Mouse (Mus musculus) urinary bladder, adult 18-20 months (tissue): ENCODE data around the gene Dus1l.
A peak's percentile ranks its signal among the peaks of the same experiment; 100 is the strongest.
"Not testable (repeated sequence)": the region's sequence is repeated elsewhere in the genome, so short reads cannot be mapped to it uniquely, and the experiment has no call there.

Source experiments
- DNase-seq, 2 experiments: peaks; one replicate each; pipeline ENCODE4 v3.0.0; 2022; ENCODE audit warnings: low spot score in 2 of 2, mixed read lengths in 2 of 2

Dus1l gene

GRCm38 (mm10) chr11:120795756-120796613 lies at the start of gene Dus1l:
Gene Dus1l (minus strand): TSS chr11:120796403.
- peak; percentile 91 to 97 for DNase-seq

GRCm38 (mm10) chr11:120844329-120844728 lies 48.1 kb upstream of the Dus1l start:
- DNase-seq = no peak

GRCm38 (mm10) chr11:120833555-120834280 lies 37.5 kb upstream of the Dus1l start:
- no peak for DNase-seq

- DNase-seq = not testable (repeated sequence)
Observed at GRCm38 (mm10) chr11:120832962-120833361, 36.8 kb upstream of the Dus1l start.

GRCm38 (mm10) chr11:120831659-120832440 lies 35.6 kb upstream of the Dus1l start:
- no peak for DNase-seq

- DNase-seq = no peak
Observed at GRCm38 (mm10) chr11:120830686-120831085, 34.5 kb upstream of the Dus1l start.

GRCm38 (mm10) chr11:120829757-120830532 lies 33.7 kb upstream of the Dus1l start:
- DNase-seq = no peak

GRCm38 (mm10) chr11:120828416-120828815 lies 32.2 kb upstream of the Dus1l start:
- DNase-seq = no peak

GRCm38 (mm10) chr11:120826016-120826953 lies 30.1 kb upstream of the Dus1l start:
- no peak for DNase-seq

GRCm38 (mm10) chr11:120825289-120825863 lies 29.2 kb upstream of the Dus1l start:
- no peak for DNase-seq

- DNase-seq = no peak
Observed at GRCm38 (mm10) chr11:120824787-120825288, 28.6 kb upstream of the Dus1l start.

GRCm38 (mm10) chr11:120823956-120824786 lies 28.0 kb upstream of the Dus1l start, which contains the start of gene Fasn:
Gene Fasn (minus strand): TSS chr11:120824547.
- peak; percentile 92 to 93 for DNase-seq

GRCm38 (mm10) chr11:120823551-120823947 lies 27.3 kb upstream of the Dus1l start:
- DNase-seq = peak in 1 of 2 experiments; percentile 33

- DNase-seq = peak in 1 of 2 experiments; percentile 56
Observed at GRCm38 (mm10) chr11:120822831-120823550, 26.8 kb upstream of the Dus1l start.

- no peak for DNase-seq
Observed at GRCm38 (mm10) chr11:120822321-120822720, 26.1 kb upstream of the Dus1l start.

GRCm38 (mm10) chr11:120821076-120821922 lies 25.1 kb upstream of the Dus1l start:
- DNase-seq = no peak

GRCm38 (mm10) chr11:120820546-120820945 lies 24.3 kb upstream of the Dus1l start:
- no peak for DNase-seq
